Mouse (Mus musculus) spleen, adult 18-20 months (tissue): ENCODE results near the gene Gnpat.

Experiments used
- DNase-seq, 2 experiments: peaks; one replicate each; pipeline ENCODE4 v3.0.0; 2022; ENCODE audit warnings: mixed read lengths in 2 of 2

The Gnpat gene

GRCm38 (mm10) chr8:124845131-124845530 lies 17.7 kb upstream of the Gnpat start:
- no peak for DNase-seq

DNA sequence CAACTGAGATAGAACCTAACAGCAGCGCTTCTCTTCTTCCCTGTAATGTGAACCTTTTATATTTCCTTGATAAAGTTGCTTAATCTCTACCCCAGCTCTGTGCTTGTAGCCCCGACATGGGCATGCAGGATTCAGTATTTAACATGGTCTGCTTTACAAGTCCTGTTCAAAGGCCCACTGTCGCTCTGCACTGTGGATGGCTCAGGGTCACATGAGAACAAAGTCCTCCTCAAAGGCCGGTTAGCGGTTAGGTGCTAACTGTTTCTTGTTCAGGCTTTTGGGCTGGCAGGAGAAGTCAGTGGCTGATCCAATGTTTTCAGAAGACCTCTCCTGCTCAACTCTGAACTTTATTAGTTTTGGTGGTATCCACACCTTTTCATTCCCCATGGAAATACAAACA lies 17.3 kb upstream of the Gnpat start:
- DNase-seq: no peak

DNA sequence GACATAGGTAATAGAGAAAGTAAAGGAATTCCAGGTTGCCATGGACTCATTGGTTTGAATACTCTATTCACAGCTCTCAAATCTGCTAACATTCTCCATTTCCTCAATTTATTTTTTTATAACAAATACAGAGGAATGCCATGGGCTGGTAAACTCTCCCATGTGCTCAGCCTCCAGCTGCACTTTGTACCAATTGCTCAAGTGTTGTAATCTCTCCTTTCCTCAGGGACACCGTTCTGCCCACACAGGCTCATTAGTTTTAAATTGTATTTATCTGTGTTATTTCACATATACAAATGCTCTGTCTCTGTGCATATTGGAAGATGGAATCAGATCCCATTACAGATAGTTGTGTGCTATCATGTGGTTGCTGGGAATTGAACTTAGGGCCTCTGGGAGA lies 9.3 kb upstream of the Gnpat start:
- no peak for DNase-seq

DNA sequence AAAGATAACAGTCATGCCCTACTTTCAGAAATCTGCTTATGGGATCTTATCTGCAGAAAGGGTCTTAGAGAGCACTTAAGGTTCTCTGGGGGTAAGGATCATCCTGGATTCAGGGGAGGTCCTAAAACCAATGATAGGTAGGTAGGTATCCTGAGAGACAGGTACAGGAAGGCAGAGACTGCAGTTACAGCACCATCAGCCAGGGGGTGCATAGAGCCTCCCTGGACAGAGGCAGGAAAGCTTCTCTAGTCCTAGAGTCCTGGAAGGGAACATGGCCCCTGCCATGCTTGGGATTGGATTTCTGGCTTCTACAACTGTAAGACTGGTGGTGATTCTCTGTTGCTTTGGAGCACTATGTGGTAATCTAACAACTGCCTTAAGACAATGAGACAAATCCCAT lies 3.4 kb upstream of the Gnpat start:
- DNase-seq: peak in 1 of 2 experiments; percentile 45

DNA sequence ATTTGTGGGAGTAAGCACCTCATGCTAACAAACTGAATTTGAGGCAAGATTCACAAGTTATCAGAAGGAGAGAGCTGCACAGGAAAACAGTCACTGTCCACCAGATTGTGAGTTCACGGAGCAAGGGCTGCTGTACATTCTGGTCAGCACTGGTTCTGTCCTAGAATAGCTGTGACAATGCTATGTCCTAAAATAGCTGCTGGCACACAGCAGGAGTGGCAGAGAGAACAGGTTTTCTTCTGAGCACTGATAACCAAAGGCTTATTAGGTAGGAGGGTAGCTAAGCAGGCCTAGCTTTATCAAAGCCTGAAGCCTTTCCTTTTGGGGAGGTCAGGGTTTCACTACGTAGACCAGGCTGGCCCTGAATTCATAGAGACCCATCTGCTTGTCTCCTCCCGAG lies 2.6 kb upstream of the Gnpat start:
- DNase-seq: no peak

DNA sequence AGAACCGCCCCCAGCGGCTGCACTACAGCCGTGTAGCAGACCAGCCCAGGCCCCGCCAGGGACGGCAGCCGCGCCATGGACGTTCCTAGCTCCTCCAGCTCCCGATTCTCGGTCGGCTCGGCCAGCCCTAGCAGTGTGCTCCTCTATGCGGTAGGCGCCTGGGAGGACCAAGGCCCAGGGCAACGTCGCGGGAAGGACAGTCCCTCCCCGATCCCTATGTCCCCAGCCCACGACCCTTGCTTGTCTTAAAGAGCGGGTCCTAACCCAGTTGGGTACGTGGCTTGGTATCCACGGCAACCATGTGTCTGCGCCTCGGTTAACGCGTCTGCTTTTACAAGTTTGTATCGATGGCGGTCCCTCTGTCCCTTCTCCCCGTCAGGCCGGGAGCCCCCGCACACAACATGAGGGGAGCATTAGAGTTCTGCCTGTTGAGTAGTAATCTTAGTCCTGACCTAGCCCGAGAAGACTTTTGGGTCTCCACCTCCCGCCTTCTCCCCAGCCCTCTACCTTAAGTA lies 387 bp downstream of the Gnpat start:
- DNase-seq: no peak

DNA sequence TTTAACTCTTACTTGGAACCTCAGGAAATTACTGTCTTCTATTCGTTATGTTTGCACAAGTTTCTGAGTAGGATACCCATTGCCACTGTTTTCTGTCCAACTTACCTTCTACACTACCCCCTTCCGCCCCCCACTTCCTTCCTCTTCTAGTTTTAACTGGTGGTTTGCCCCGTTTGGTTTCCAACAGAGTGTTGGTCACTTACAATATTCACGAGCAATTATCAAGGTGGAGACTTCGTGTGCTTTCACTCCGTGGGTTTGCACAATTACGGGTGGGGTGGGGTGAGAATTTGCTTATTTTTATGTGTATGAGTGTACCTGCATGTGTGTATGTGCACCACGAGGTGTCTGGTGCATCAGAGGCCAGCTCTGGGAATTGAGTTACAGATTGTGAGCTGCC lies 896 bp downstream of the Gnpat start:
- DNase-seq: no peak

DNA sequence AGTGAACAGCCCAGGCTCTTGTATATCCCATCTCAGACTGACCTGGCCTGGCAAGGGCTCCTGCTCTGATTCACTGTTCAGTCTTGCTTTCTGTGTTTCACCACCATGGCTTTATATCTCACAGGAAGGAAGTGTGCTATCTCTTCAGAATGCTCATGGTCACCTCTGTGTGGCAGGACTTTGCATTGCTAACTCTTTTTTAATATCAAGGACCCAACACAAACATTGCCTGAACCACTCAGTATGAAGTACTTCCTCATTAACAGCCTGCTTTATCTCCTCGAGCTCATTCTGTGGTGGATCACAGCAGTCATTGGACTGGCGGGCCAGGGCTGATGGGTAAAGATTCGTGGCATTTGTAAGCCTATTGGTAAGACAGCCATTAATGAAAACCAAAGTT lies 3.8 kb downstream of the Gnpat start:
- no peak for DNase-seq

GRCm38 (mm10) chr8:124867126-124867525 lies 4.3 kb downstream of the Gnpat start:
- DNase-seq: no peak

DNA sequence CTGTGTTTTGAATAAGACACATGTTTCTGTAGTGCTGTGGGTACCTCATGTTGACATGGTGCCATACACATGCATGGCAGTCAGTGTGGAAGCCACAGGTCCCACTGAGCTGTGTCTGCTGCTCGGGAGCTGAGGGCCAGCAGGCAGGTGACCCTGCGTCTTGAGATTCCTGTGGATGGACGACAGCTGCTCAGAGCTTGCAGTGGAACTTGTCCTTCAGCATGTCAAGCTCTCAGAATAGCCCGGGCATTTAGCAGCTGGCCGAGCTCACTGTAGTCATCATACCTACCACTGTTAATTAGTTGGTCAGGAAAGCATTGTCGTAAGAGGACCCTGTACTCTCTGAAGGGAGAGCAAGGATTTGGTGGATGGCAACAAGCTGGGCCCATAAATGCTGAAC lies 6.9 kb downstream of the Gnpat start:
- no peak for DNase-seq

GRCm38 (mm10) chr8:124871474-124871873 lies 8.6 kb downstream of the Gnpat start:
- DNase-seq: no peak

- DNase-seq: no peak
These were observed 9.2 kb downstream of the Gnpat start for GRCm38 (mm10) chr8:124872081-124872480.

DNA sequence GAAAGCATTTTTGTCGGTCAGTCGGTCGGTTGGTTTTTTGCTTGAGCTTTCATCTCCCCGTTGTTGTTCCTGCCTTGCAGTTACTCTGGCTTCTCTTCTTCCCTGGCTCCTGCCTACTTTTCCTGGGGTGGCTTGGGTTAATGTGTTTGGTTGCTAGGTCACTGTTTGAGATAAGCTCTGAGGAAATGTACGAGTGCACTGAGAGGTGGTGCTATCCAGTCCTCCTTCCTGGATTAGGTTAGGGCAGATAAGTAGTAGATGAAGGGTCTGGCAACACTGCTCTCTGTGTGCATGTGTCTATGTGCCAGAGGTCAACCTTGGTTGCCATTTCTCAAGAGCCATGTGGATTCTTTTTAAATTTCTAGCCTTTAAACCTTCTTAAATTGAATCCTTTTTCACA lies 9.9 kb downstream of the Gnpat start:
- DNase-seq: no peak

DNA sequence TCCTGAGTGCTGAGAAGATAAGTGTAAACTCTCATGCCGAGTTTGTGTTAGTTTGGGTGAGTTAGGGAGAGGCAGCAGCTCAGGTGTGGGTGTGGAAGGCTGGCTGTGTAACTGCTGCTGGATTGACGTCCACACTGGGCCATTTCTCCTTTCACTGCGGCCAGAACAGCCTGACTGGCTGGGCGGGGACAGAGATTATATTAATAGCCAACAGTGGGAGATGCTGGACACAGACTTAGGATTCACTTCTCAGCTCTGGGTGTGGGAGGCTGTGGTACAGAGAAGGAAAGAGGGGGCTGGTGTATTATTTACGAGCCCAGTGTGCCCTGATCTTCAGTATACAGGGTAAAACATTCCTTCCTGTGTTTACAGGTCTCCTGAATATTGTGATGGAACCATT lies 15.3 kb downstream of the Gnpat start:
- DNase-seq: no peak

DNA sequence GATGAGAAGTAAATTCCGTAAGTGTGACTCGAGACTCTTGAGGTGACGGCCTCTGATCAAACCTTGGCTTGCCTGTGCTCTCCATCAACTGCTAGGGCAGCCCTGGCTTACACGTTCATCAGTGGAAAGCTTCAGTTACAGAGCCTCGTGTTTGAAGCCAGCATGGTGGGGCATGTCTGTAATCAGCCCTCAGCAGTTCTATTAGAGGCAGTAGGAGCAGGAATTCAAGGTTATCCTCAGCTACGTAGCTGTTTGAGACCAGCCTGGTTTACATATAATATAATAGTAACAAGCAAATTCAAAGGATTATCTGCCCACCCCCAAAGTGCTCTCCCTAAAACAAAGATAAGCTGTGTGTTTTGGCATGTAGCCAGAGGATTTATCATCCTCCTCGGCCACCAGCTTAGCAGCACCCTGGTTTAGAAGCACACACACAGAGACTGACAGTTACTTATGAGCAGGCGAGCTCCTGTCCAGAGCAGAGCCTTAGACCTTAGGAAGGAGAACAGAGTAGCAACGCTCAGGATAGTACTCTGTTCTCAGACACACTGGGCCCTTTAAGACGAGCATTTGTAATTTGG lies 16.2 kb downstream of the Gnpat start:
- DNase-seq: no peak

- DNase-seq: no peak
These were observed 25.6 kb downstream of the Gnpat start for GRCm38 (mm10) chr8:124888385-124888784.

- DNase-seq: no peak
These were observed 29.8 kb downstream of the Gnpat start for GRCm38 (mm10) chr8:124892596-124892995.

GRCm38 (mm10) chr8:124896010-124896631 lies 33.3 kb downstream of the Gnpat start:
- DNase-seq: peak in 1 of 2 experiments; percentile 10

DNA sequence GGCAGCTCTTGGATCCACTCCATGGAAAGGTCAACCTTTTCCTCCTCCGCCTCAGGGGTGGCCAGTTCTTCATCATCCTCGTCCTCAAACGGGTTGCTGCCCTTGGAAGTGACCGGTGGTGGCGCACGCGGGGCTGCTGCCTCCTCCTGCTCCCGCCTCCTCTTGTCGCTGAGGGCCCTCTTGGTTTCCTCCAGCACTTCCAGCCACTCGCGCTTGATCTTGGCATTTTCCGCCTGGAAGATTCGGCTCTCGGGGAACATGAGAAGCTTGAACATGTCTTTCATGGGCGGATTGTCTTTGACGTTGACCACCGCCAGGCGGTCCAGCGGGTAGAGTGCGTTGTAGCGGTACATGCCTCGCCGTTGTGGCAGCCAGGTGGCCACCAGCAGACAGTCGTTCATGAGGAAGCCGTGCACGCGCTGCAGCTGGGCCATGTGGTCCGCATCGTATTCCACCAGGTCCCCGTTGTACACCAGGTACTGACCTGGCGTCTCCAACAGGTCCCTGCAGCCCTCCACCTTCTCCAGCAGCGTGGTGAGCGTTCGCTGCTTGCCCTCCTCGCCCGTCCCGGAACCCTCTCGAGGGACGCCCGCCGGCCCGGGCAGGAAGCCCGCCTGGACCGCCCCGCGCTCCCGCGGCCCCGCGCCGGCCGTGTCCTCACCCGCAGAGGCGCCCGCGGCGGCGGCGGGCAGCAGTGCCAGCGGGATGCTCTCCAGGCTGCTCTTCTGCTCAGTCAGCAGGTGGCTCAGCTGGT lies 34.0 kb downstream of the Gnpat start:
- DNase-seq: peak; percentile 45 to 69

DNA sequence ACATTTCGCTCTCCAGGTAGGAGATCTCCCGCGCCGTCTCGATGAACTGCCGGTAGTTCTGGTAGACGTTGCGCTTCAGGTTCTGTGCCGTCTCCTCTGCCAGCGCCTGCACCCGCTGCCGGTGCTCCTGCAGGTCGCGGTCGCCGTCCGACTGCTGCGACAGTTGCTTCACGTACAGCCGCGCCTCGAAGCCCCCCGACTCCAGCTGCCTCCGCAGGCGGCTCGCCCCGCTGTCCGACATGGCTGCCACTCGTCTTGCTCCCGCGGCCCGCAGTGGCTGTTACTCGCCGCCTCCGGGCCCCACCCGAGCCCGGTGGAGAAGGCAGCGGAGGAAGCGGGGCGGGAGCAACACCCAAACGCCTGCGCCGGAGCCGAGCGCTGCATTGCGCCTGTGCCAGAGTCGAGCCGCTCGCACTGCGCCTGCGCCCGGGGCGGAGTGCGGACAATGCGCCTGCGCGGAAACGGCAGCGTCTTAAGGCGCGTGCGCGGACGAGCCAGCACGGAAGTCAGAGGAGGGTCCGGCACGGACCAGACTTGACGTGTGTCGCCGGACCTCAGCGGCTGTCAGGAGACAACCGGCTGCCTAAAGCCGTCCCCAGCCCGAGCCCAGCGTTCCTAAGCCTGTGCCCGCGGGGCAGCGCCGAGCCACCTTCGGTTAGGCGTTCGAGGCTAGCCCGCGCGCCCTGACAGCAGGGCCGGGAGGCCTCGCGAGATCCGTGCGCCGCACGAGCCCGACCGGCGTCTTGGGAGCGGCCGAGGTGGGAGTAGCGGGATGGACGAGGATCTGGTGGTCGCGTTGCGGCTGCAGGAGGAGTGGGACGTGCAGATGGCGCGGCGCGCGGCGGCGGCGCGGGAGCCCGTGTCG lies 34.8 kb downstream of the Gnpat start, which contains the start of the genes Exoc8 and Sprtn:
Gene Exoc8 (minus strand): TSS at position 320 of the 865 bp plus-strand sequence.
Gene Sprtn (plus strand): TSS at position 501 of the 865 bp plus-strand sequence.
- DNase-seq: peak; percentile 97 to 98

DNA sequence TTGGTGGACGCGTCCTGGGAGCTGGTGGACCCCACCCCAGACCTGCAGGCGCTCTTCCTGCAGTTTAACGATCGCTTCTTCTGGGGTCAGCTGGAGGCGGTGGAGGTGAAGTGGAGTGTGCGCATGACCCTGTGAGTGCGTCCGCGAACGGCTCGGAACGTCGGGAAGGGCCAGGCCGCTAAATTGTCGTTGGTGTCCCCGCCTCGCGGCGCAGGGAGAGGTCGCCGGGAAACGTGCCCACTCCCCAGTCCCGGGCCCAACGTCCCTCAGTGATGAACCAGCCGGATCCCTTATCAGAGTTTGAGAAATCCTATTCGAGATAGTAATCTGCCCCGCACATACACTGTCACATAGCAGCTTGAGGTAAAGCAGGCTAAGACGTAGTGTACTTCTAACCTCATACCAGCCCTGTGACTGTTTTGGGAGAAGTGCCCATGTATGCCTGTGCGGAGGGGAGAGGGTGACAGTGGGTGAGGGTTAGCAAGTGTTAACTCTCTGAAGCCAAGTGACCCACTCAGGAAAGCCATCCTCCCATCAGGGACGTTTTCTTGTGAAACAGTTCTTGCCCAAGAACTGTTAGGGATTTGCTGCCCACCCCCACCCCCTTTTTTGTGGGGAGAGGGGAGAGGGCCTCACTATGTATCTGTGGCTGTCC lies 35.5 kb downstream of the Gnpat start:
- DNase-seq: no peak

- no peak for DNase-seq
These were observed 40.4 kb downstream of the Gnpat start for GRCm38 (mm10) chr8:124903198-124903597.
